Mouse (Mus musculus) MEL-GATA-1-ER (cell line): Measurements from ENCODE around the gene Iqca.

ENCODE experiments used
- DNase-seq: peaks from one replicate; pipeline ENCODE4 v3.0.0-alpha.2; 2012; ENCODE audit warnings: low read depth; ENCODE audit errors: extremely low read depth

Gene Iqca

GRCm38 (mm10) chr1:90139729-90140128 lies 13.5 kb downstream of the Iqca start:
- no peak for DNase-seq

- DNase-seq = no peak
These were observed 20.8 kb downstream of the Iqca start for GRCm38 (mm10) chr1:90132402-90132801.

- DNase-seq = no peak
These were observed 21.2 kb downstream of the Iqca start for GRCm38 (mm10) chr1:90131982-90132381.

- no peak for DNase-seq
These were observed 28.6 kb downstream of the Iqca start for GRCm38 (mm10) chr1:90124561-90124960.

- DNase-seq = no peak
These were observed 32.5 kb downstream of the Iqca start for GRCm38 (mm10) chr1:90120706-90121105.

- no peak for DNase-seq
These were observed 34.0 kb downstream of the Iqca start for GRCm38 (mm10) chr1:90119214-90119613.

- DNase-seq = no peak
These were observed 36.0 kb downstream of the Iqca start for GRCm38 (mm10) chr1:90117207-90117606.

GRCm38 (mm10) chr1:90114586-90114985 lies 38.6 kb downstream of the Iqca start:
- DNase-seq = no peak

GRCm38 (mm10) chr1:90113655-90114244 lies 39.5 kb downstream of the Iqca start:
- DNase-seq = no peak

GRCm38 (mm10) chr1:90112669-90113068 lies 40.5 kb downstream of the Iqca start:
- no peak for DNase-seq

- DNase-seq = no peak
These were observed 41.9 kb downstream of the Iqca start for GRCm38 (mm10) chr1:90111198-90111839.

GRCm38 (mm10) chr1:90103896-90104487 lies 49.2 kb downstream of the Iqca start:
- no peak for DNase-seq

- no peak for DNase-seq
These were observed 52.6 kb downstream of the Iqca start for GRCm38 (mm10) chr1:90100360-90101232.

GRCm38 (mm10) chr1:90092816-90093493 lies 60.2 kb downstream of the Iqca start:
- no peak for DNase-seq

GRCm38 (mm10) chr1:90088192-90088990 lies 64.8 kb downstream of the Iqca start:
- DNase-seq = no peak

GRCm38 (mm10) chr1:90086461-90086860 lies 66.7 kb downstream of the Iqca start:
- no peak for DNase-seq

GRCm38 (mm10) chr1:90085526-90086157 lies 67.6 kb downstream of the Iqca start:
- no peak for DNase-seq

- no peak for DNase-seq
These were observed 76.9 kb downstream of the Iqca start for GRCm38 (mm10) chr1:90076291-90076690.

- DNase-seq = no peak
These were observed 78.4 kb downstream of the Iqca start for GRCm38 (mm10) chr1:90074779-90075178.
